Mouse (Mus musculus): Measurements from ENCODE around the gene Tbx1.

Tbx1 gene

DNA sequence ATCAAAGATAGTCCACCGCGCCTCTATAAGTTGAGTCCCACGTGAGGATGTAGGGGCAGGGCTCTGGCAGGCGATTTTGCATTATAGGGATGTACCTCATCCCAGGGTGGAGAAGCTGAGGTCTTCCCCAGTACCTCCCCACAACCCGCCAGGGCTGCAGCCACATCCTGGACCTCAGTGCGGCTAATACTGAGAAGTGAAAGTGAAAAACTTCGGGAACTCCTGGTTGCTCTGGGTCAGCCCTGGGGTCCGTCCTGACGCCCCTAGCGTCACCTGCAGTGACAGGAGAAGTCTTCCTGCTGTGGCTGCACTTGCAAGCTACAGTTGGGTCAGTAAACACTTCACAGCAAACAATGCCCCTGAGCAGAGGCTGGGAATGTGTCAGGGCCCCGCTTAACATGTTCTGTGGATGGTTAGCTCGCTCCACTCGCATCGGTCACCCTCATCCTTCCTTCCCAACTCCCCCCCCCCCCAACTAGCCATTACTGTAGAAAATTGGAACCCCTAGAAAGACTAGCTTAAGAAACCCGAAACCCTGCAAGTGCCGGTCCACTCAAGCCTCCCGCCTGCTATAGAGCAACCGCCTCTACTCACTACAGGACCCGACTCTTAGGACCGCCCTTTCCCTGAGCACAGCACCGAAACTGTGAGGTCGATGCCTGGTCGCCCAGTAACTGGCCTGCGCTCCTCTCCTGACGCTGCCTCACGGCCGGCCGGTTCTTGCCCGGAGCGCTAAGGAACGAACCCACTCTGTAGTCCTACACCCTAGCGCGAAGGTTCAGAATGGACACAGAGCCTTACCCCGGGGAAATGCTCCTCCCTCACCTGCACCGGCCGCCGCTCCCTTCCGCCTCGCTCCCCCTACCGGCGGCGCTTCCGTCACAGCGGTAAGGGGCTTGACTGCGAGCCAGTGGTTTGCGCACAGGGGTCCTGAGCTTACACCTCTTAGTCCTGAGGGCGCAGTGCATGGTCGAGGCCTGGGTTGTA, at the start of gene Tbx1:
Gene Tbx1 (minus strand): TSS at position 868 of the 987 bp plus-strand sequence.
- DNase-seq: no peak

DNA sequence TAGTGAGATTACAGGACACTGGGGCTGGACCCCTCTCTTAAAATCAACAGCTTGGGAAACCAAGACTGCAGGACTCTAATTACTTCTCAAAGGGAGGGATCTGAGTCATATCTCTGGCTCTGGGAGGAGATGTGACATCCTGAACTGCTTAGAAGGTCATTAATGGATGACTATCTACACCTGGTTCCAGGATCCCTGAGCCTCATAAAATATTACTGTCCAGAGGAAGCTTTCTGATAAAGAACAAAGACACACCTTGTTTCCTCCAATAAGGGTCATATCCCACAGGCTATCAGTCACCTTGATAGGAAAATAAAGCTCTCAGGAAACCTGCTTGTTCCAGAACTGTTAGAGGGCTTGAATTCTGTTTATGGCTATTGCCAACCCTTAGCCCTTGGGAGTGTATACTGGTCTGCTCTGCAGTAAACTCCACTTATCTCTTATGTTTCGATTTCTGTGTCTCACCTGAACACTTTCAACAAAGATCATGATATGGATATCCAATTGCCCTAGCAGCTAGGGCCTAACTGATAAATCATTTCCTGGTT, 49.0 kb upstream of the Tbx1 start:
- DNase-seq: no peak

DNA sequence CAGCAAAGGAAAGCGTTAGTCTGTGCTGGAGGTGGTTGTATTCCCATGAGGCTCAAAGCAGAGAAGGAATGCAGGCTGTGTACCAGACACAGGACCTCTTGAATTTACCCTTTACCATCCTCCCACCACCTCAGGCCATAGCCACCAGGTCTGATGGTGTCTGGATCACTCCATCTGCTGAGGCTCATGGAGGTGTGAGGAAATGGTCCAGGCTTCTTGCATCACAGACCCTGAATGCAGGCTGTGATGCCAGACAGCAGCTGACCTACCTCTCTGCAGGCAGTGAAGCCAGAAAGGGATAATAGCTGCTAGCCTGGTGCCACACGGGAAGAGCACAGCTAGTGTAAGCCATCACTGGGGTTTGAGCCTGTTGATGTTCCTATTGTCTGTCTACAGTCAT, 47.9 kb upstream of the Tbx1 start:
- no peak for DNase-seq

DNA sequence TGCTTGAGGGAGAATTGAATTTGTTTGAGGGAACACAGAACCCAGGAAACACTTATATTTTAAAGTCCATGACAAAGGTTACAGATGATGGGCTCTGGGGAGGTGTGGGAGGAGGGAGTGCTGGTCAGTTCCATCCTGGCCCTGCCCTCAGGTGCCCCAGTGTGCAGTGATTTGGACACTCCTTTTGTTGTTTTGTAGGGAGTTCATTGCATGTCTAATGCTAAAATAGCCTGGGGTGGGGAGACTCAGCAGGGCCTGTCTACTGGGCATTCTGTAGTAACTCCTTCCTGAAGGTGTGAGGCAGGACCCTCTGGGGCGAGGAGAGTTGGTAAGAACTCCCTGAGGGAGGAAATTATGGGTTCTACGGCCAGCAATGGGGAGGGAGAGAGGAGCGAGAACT, 46.3 kb upstream of the Tbx1 start:
- no peak for DNase-seq

DNA sequence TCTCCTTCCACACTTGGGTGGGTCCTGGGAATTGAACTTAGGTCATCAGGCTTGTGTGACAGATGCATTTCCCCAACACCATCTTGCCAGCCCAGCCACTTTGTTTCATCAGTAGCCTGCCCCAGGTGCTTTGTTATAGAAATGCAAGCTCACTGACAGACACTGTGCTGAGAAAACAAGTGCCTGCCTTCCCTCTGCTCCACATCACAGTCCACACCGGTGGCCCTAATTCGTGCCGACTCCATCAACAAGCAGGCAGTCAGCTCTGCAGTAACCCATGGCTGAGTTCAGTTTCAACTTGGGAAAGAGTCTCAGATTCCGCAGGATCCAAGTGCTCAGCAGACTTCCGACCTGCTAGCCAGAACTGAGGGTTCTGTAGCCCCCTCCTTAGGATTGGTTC, 45.9 kb upstream of the Tbx1 start:
- DNase-seq: no peak

DNA sequence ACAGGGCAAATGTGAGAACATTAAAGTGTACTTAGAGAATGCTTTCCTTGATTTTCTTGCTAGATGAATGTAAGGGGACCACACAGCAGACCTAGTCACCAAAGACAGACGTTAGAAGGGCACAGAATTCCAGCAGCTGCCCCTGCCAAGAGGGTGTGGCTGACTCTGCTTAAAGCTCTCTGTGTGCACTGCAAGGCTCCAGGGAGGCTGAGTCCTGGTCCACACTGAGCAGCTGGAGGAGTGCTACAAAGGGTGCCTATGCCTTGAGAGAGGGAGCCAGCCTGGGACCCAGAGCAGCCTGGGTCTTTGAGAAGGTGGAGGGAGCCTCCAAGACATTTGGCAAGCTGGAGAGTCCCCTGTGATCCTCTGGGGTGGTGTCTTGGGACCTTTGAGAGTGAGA, 42.9 kb upstream of the Tbx1 start:
- DNase-seq: no peak

DNA sequence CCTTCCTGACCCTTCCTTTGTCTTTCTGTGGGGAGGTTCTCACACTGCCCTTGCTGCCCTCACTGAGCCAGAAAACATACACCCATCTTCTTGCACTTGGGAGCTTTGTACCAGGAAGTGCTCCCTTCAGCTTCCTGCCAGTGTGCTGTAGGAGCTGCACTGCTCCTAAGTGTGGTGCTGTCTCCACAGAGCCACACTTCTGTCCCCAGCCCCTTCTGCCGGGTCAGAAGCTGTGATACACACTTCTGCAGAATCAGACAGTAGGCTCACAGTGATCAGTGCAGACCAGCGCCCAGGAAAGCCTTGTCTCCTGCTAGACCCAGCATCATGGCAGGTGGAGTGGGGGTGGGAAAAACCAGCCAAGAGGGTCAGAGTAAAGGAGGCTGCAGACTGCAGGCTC, 42.3 kb upstream of the Tbx1 start:
- DNase-seq: no peak

DNA sequence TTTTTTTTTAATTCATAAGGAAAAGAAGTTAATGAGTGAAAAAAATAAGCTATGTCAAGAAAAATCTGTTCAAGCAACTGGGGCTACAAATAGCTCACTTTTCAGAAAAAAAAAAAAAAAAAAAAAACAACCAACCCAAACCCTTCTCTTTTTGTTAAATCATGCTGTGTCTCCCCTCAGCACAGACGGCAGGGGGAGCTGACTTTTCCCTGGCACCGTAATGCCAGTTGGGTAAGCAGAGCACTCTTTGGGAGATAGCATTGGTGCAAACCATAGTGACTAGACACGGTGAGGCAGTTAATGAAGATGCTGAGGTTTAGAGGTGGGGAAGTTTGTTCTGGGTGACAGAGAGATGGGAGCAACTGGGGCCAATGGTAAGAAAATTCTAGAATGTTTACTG, 41.6 kb upstream of the Tbx1 start:
- DNase-seq: no peak

DNA sequence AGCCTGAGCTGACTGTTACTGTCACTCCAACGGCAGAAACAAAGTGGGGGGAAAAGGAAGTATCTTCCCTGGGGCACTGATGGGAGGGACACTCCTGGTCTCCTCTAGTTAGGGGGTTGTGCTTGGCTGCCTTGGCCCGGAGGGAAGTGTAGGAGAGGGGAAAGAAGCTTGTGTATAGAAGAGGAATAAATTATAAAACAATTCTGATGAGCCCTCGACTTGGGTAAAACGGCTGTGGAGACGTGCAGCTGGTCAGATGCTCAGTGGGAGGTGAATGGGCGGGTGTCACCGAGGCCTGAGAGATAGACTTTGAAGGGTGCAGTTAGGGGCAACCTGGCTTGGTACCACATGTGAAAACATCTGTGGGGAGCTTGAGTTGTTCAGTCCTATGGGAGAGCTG, 40.7 kb upstream of the Tbx1 start:
- DNase-seq: no peak

DNA sequence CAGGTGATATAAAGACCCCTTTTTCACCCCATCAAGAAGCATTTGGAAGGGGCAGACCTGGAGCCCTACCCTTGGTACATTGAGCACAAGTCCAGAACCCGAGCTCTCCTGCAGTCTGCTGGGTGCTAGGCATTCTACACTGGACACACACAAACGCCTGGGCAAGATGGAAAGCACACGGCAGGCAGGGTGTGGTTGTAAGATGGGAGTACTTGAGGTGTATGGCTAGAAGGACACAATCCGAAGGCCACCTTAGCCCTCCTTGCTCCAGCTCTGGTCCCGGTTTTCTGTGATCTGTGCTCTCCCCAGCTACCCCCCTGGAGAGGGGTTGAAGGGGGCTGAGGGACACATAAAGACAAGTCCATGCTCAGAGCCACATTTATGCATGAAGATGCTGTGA, 39.8 kb upstream of the Tbx1 start:
- DNase-seq: no peak

DNA sequence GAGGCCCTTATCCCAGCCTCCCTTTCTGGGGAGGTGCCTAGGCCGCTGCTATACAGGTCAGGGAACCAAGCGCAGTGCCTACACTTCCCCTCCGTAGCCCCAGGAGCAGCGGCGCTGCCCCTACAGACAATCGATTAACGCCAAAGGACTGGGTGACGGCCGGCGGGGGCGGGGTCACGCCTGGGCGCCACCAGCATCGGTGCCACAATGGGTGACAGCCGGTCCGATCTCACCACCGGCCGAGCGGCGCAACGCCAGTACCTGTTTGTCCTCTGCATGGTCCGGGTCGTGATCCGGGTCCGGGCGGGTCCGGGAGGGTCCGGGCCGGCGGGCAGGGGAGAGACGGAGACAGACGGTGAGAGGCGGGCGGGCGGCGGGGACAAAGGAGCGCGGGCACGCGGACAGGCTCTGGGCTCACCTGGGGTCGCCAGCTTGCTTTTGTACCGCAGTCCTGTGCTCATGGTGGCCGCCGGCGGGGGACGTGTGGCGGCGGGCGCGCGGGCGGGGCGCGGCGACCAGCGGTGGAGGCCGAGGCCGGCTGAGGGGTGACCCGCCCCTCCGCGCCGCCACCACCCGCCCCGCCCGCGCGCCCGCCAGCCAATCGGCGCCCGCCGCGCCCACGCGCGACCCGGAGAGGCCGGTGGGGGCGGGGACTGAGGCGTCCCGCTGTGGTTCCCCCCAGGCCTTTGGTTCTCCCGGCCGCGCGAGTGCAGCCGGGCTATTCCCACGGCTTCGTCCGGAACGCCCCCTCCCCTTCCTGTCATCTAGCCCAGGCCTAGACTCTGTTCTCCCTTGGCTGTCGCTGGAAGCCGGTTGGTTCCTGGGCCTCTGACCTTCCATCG, 39.1 kb upstream of the Tbx1 start, which contains the start of gene Sept5:
Gene Sept5 (minus strand): TSS at position 565 of the 842 bp plus-strand sequence.
- peak; percentile 81 for DNase-seq

DNA sequence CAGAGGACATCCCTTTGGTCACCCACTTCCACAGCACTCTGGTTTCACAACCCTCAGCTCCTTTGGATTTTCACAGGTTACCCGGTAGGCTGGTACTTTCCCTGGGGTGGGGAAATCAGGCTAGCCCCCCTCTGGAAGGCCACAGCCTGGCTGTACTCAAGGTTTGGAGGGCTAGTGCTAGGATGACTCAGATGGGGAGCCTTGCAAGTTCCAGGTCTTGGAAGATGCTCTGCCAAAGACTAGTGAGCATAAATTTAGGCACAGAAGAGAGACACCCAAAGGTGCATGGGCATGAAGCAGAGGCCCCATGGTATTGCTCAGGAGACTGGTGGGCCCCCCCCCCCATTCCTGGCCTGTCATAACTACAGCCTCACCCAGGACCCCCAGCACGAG, 38.5 kb upstream of the Tbx1 start:
- no peak for DNase-seq

DNA sequence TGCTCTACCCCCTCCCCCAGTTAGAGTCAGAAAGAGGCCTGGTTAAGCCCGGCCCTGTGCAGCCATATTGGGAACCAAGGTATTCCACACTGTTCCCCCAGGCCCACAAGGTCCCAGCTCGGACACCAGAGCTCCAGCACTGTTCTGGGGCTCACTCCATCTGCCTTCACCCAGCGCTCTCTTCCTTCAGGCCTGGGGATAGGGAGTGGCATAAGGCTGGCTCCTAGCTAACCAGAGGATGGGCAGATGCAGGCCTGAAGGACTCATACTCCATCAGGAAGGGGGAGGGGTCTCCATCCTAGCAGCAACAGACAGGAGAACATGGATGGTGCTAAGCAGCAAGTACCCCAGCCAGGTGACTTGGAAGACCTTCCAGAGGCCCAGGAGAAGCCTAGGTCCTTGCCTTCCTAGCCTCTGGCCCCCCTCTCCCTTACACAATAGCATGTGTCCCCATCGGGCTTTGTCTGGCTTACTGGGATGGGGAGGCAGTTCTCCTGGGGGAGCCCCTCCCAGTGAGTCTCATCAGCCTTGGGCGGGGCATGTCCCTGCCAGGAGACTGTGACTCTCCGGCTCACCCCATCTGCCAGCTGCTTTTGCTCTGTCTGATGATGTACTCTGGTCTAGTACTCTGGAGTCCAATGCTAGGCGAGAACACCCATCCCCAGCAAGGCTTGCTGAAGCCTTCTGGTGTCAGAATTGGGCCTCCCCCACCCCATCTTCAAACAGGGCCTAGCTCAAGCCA, 37.9 kb upstream of the Tbx1 start:
- no peak for DNase-seq

DNA sequence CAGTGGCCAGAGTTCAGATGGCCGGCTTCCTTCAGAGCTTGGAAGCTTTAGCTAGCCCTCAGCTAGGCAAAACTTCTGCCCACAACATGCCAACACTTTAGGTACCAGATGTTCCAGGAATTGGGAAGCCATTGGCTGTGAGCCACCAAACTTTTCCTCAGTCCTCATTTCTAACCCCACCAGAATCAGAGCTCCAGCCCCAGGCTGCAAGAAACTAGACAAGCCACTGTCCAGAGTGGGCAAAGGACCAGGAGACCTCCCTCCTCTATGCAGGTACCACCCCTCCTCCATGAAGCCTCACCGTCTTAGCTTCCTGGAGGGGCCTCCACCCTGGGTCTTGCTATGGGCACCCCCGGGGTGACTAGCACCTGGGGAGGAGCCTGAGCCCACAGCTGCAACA, 36.7 kb upstream of the Tbx1 start:
- no peak for DNase-seq

DNA sequence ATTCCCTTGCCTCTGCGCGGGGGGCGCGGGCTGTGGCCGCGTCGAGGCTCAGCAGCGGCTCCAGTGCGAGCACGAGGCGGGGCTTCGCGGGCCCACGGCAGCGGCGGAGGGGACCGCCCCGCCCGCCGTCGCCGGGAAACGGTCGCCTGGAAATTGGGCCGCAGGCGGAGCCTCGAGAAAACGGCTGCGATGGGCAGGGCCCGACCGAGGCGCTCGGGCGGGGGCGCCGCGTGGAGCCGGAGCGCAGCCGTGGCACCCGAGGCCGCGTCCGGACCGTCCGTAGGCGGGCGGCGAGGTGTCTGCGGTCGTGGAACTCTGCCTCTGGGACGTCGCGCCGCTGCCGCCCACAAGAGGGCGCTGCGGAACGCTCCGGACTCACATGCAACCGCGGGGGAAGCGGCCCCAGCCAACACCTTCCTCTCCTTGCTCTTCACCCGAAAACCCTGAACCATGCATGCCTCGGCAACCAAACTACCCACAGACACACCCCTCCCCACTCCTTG, 36.0 kb upstream of the Tbx1 start, which contains the start of gene Gm49601:
Gene Gm49601 (minus strand): TSS at position 52 of the 503 bp plus-strand sequence.
- peak; percentile 87 for DNase-seq

DNA sequence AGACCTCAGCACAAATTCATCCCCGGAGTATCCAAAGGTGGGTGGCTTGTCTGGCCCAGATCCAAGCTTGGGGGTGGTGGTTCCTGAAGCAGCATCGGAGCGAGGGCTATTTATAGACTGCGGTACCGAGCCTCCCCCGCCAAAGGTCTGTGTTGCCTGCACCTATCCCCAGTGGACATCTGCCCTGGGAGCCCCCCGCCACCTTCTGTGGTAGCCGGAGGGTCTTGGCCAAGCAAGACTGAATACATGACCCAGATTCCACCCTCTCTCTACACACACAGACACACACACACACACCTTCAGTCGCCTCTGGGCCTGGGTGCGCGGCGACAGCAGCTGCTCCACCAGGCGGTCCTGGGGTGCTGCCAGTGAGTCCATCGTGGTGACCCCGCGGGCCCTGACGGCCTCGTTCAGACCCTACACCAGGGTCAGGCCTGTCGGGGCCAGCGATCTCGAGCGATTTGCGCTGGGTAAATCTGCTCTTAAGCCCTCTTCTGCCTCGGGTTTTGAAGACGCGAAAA, 35.4 kb upstream of the Tbx1 start:
- DNase-seq: no peak

DNA sequence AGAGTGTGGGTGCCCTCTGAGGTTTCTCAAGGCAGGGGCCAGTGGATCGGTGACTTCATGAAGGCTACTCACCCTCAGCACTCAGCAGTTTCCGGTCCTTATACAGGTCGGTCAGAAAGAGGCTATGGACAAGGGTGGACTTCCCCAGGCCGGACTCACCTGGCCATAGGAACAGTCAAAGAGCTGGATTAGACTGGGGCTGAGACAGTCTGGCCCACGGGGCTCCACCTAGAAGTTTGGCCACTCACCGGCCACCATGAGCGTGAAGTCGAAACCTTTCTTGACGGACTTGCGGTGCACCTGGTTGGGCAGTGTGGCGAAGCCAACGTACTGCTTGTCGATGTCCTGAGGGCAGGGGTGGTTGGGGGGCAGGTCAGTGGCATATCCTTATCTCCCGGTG, 34.6 kb upstream of the Tbx1 start:
- DNase-seq: no peak

DNA sequence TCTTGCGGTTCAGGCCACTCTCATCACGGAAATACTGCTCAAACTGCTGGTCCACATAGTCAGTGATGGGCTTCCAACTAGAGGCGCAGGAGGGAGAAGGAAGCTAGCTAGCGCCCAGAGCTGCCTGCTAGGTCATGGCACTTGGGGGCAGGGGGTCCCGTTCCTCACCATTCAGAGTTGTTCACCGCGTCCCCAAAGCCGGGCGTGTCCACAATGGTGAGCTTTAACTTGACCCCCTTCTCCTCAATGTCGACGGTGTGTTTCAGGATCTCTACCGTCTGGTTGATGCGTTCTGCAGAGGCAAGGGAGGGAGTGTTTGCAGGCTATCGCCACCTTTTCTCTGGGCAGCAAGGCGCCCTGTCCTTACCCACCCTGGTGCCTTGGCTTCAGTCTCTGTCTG, 34.2 kb upstream of the Tbx1 start:
- DNase-seq: no peak

DNA sequence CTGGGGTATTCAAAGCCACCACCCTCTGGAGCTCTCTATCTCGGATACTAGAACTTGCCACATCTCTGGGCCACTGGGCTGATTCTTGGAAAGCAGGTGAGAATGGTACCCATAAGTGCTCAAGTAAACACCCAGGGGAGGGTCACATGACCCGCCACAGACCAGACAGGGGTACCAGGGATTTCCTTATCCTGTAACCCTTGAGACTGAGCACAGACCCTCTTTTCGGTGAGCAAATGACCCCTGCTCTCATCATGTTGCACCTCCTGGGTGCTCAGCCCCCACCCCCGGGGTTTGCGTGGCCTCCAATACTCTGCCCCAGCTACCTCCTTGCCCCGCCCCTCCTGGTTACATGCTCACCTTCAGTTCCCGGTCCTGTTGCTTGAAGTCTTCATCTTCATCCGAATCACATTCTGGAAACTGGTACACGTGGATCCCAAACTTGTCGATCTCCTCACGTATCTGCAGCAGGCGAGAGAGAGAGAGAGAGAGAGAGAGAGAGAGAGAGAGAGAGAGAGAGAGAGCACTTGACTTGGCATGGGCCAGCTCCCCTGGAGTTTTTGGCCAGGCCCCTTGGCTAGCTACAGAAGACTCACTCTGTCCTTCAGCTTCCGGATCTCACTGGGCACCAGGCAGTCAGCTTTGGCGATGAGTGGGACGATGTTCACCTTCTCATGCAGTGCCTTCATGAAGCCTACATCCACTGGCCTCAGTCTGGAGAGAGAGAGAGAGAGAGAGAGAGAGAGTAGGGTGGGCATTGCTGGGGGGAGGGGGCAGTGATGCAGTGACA, 33.5 kb upstream of the Tbx1 start:
- DNase-seq: no peak

DNA sequence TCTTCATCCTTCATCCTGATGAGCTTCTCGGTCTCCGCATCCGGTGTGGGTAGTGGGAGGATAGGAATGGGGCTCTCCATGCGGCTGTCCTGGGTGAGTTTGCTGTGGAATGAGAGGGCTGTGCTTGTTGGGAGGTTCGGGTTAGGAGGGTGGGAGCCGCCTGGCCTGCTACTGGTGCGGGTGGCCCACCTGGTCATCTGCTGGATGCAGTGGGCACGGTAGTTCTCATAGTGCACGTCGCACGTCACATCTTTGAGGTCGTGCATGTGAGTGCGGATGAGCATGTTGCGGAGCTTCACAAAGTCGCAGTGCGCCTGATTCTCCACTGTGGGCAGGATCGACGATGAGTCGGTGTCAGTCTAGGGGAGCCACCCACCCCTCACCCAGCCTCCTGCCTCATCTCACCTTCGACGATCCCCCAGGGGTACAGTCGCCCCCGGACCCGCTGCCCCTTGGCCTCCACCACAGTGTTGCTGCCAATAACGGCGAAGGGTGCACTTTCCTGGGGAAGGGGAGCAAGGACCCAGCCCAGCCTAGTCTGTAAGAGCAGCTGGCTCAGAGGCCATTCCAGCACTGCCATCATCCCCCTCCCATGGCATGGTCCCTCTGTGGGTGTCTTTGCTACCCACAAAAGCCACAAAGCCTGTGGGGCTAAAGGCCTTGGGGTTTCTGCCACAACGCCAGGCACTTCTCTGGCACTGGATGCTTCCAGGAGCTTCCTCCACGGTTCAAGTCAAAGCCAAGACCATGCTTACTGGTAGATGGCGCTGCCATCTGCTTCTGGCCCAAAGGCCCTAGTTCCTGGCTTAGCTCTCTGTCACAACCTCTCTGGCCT, 32.7 kb upstream of the Tbx1 start:
- DNase-seq: no peak

Data from kidney, postnatal 14 days (tissue).